Mouse (Mus musculus): ENCODE measurements around the gene Ankrd35.
"Not testable (repeated sequence)": the region's sequence is repeated elsewhere in the genome, so short reads cannot be mapped to it uniquely, and the experiment has no call there.

The Ankrd35 gene

DNA sequence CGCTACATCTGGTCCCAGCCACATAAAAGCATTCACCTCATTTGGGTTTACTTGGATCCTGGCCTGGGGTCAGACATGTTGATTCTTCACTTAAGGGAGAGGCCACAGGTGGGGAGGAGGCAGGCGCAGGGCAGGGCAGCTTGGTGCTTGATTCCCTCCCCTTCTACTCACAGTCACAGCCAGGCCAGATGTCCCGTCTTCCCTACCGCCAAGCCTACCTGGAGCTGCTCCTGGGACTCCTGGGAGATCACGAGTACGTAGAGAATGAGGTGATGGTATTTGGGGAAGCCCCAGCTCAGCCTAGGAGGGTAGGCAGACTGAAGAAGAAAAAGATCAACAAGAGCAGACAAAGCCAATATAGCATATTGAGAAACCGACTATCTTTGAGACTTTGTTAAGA lies 37.1 kb downstream of the Ankrd35 start:
- DNase-seq (ENCODE audit: low spot score): no peak

GRCm38 (mm10) chr3:96707903-96708683 lies 38.2 kb downstream of the Ankrd35 start, which contains the start of gene Nudt17:
Nudt17 (minus strand) TSS chr3:96708562.
- peak; percentile 50 for DNase-seq (ENCODE audit: low spot score)

- DNase-seq (ENCODE audit: low spot score): no peak
Measured at GRCm38 (mm10) chr3:96708684-96709064, 38.7 kb downstream of the Ankrd35 start.

- DNase-seq (ENCODE audit: low spot score): no peak
Measured at GRCm38 (mm10) chr3:96714286-96714685, 44.4 kb downstream of the Ankrd35 start.

- DNase-seq (ENCODE audit: low spot score): no peak
Measured at GRCm38 (mm10) chr3:96715854-96716253, 45.9 kb downstream of the Ankrd35 start.

- no peak for DNase-seq (ENCODE audit: low spot score)
Measured at GRCm38 (mm10) chr3:96719173-96719572, 49.2 kb downstream of the Ankrd35 start.

DNA sequence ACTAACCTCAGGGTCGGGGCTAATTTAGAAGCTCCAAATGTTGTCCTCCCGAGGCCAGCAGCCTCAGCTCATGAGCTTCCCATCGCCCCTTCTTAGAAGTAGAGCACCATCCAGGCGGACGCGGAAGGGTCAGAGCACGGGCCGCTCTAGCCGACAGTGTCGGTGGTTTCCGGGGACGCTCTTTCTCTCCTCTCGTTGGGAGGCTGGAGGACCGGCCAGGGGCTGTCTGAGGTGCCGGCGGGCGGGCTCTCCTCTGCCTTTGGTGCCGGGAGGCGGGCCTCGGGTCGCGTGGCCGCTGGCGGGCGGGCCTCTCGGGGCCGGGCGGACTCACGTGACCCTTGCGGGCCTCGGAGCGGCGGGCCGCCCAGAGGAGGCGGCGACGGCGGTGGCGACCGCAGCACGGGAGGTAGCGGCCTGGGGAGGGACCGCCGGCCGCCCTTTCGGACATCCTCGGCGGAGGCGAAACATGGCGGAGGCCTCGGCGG lies 57.5 kb downstream of the Ankrd35 start, which contains the start of the genes Polr3c and Rnf115:
TSS of gene Polr3c (minus strand) at position 286 of the 485 bp plus-strand sequence.
TSS of gene Rnf115 (plus strand) at position 322 of the 485 bp plus-strand sequence.
- peak; percentile 96 for DNase-seq (ENCODE audit: low spot score)

DNA sequence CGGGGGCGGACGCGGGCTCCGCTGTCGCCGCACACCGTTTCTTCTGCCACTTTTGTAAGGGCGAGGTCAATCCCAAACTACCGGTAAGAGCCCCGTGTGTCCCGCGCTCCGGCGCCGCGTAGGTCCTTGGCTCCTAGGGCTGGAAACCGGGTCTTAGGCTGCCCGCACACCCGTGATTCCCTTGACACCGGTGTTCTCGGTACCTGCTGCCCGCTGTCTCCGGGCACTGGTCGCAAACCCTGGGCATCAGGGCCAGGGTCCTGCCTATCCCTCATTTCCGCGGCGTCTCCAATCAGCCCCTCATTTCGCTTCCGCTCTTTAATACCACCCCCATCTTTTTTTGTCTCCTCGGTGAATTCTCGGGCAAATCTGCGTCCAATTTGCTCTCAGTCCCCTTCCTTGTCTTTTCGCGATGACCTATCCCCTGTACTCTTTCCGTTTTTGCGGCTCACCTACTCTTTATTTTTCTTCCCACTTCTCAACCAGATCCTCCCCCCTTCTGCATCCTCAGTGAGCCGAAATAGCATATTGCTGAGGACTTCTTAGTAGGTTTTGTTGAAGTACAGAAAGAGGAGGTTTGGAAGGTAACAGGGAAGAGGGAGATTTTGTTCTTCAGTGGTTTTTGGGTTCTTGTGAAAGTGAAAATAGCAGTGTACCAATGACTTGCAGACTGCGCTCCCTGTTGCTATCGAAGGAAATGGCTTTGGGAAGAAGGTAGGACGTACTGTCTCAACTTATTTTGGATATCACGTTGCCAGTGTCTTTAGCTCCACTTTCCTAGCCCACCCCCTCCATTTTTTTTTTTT lies 58.1 kb downstream of the Ankrd35 start:
- no peak for DNase-seq (ENCODE audit: low spot score)

- DNase-seq (ENCODE audit: low spot score): no peak
Measured at GRCm38 (mm10) chr3:96728634-96729402, 58.9 kb downstream of the Ankrd35 start.

DNA sequence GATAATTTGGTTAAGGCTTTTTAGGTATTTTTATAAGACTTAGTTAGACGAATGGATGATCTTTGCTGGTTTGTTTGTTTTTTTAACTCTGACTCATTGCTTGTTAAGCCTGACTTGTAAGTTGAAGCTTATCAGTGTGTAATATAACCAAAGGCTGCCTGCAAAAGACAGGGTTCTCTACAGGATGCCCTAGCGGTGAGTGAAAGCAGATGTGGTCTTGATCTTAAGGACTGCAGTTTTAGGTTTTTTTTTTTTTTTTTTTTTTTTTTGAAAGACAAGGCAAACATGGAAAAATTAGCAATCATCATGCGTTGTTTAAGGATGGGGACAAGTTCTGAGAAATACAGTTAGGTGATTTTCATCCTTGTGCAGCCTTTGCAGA lies 59.5 kb downstream of the Ankrd35 start:
- no peak for DNase-seq (ENCODE audit: low spot score)

- DNase-seq (ENCODE audit: low spot score): no peak
Measured at GRCm38 (mm10) chr3:96730785-96731184, 60.9 kb downstream of the Ankrd35 start.

DNA sequence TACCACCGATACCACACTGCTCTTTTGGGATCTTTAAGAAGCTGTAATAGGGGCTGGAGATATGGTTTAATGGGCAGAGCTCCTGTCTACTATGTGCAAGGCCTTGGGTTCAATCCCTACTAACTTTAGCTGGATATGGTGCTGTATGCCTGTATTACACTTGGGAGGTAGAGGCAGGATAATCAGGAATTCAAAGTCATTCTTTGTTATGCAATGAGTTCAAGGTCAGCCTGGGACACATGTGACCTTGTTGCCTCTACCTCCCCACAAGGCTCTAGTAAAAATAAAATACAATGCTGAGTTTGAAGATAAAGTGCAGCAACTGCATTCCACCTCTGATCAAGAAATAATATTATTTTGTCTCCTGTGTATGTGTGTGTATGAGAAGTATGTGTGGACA lies 64.1 kb downstream of the Ankrd35 start:
- DNase-seq (ENCODE audit: low spot score): no peak

DNA sequence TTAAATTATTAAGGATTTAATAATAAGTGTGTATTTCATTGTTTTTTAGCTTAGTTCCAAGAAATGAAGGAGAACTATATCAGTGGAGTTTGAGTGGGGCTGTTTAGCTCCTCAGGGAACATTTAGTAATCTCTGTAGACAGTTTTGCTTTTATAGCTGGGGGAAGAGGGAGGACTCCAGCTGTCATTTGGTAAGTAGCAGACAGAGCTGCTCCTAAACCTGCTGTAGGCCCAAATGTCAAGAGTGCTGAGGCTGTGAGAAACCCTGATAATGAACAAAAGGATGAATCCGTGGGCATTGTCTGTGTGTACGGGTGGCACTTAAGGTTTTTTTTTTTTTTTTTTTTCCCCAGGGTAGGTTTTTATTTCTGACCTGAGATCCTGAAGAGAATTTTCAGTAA lies 65.3 kb downstream of the Ankrd35 start:
- no peak for DNase-seq (ENCODE audit: low spot score)

- DNase-seq (ENCODE audit: low spot score): no peak
Measured at GRCm38 (mm10) chr3:96737013-96737740, 67.2 kb downstream of the Ankrd35 start.

DNA sequence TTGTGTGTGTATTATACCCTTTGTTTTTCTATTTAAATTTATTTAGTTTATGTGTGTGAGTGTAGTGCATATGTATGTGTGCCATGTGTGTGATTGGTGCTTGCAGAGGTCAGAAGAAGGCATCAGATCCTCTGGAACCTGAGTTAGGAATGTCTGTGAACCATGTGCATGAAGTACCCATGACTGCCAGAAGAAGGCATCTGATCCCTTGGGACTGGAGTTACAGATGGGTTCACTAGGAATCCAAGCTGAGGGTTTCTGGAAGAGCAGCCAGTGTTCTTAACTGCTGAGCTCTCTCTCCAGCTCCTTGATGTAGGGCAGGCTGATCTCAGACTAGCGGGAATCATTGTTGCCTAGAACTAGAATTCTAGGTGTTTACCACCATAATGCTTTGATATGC lies 68.1 kb downstream of the Ankrd35 start:
- no peak for DNase-seq (ENCODE audit: low spot score)

- not testable (repeated sequence) for DNase-seq (ENCODE audit: low spot score)
Measured at GRCm38 (mm10) chr3:96740279-96740678, 70.3 kb downstream of the Ankrd35 start.

All from yolk sac, embryonic 10.5 days (tissue).